In the genomic region with DNA sequence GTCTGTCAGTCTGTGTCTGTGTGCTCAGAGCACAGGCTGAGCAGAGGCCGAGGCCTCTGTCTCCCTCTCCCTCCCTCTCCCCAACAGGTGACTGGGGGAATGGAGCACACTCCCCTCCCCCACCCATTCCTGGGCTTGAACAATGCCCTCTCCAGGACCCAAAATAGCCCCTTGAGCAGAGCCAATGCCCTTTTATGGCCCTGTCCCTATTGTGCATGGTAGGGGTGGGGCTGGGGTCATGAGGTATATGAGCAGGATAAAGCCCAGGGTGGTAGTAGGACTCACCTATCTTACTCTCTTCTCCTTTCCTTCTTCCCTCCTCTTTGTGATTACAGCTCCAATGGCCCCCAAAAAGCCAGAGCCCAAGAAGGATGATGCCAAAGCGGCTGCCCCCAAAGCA, we compare ENCODE assay signal across 33 mouse cellular contexts. TPM values are rescaled to one million over a fixed set of nuclear protein-coding genes. Genes with fewer than 3 reads are reported as not detected.
DNase-seq lines count a peak whose midpoint lies in the region; ATAC-seq and TF ChIP-seq lines count a peak whose summit lies in the region.
"Had no signal": no experiment of that assay in that cellular context is flagged by ENCODE, and none has a peak within 500 bp of the region (broad histone marks: within the 10 kb centered on the region; RNA-seq: fewer than 3 reads in every experiment).

No protein-coding gene starts in this region.

- DNase-seq in ES-CJ7 (ENCODE audit: low read depth, low spot score) (peak; percentile 22), adipocyte (ENCODE audit: low spot score) (no peak)
- DNase-seq in heart, adult 2 months: peak in 1 of 2 experiments; percentile 82
- DNase-seq in heart, postnatal 14 days: peak; percentile 69 to 77
- no peak for DNase-seq in thymus, adult 18-20 months
- DNase-seq: adrenal gland, postnatal 25 days; B cell, adult 2 months; cerebellum, adult 8-10 months; cerebellum, postnatal 36 days; gastrocnemius, postnatal 36 days; kidney, adult 9 months; kidney, postnatal 25 days; liver, embryonic 13.5 days; lung, adult 2 months; right cerebral cortex, adult 18-20 months; right cerebral cortex, postnatal 4 days; thymus, postnatal 4 days had no signal

- intact Hi-C loops in heart, adult 2 months (cut with DNase I): no loop called here
- intact Hi-C loops in heart, postnatal 14 days (cut with DNase I): no loop called here

- peak; percentile 90 for TF ChIP-seq POLR2A in heart, adult 2 months (IDR thresholded peaks at IDR 0.05; ENCODE audit: insufficient read depth, low read depth, low read length)

- H3K79me2 ChIP-seq in heart, adult 2 months (replicated peaks; ENCODE audit: control insufficient read depth, insufficient read depth, low read length): no peaks in the 10 kb centered on the region

- peak overlapping the region; percentile 63 for H3K4me2 ChIP-seq in heart, embryonic 13.5 days
- no peak overlapping the region for H3K4me2 ChIP-seq in midbrain, embryonic 13.5 days (replicated peaks)
- H3K4me2 ChIP-seq: embryonic facial prominence, embryonic 15.5 days; forebrain, embryonic 15.5 days; limb, embryonic 13.5 days; liver, embryonic 13.5 days; neural tube, embryonic 15.5 days; stomach, embryonic 15.5 days had no signal

- no peaks in the 10 kb centered on the region for H3K27me3 ChIP-seq in heart, adult 2 months (ENCODE audit: control insufficient read depth, insufficient read depth, low read length)
- H3K27me3 ChIP-seq in heart, embryonic 13.5 days (replicated peaks): no peaks in the 10 kb centered on the region
- 0 out of 2 replicates have a peak, but pooled peaks cover 4% of the 10 kb centered on the region for H3K27me3 ChIP-seq in midbrain, embryonic 13.5 days
- H3K27me3 ChIP-seq: embryonic facial prominence, embryonic 15.5 days; forebrain, embryonic 15.5 days; neural tube, embryonic 15.5 days; stomach, embryonic 15.5 days had no signal

- no peaks in the 10 kb centered on the region for H3K9me3 ChIP-seq in heart, embryonic 13.5 days
- H3K9me3 ChIP-seq in midbrain, embryonic 13.5 days: no peaks in the 10 kb centered on the region
- H3K9me3 ChIP-seq: embryonic facial prominence, embryonic 15.5 days; forebrain, embryonic 15.5 days; limb, embryonic 13.5 days; liver, embryonic 13.5 days; midbrain, embryonic 10.5 days; neural tube, embryonic 15.5 days; stomach, embryonic 15.5 days had no signal

- H3K36me3 ChIP-seq in heart, adult 2 months (ENCODE audit: control insufficient read depth, insufficient read depth, low read length): no peaks in the 10 kb centered on the region
- H3K36me3 ChIP-seq in heart, embryonic 13.5 days: peaks cover 24% of the 10 kb centered on the region
- no peaks in the 10 kb centered on the region for H3K36me3 ChIP-seq in midbrain, embryonic 13.5 days
- H3K36me3 ChIP-seq: embryonic facial prominence, embryonic 15.5 days; forebrain, embryonic 15.5 days; limb, embryonic 13.5 days; liver, embryonic 13.5 days; midbrain, embryonic 10.5 days; neural tube, embryonic 15.5 days; stomach, embryonic 15.5 days had no signal

- H3K27ac ChIP-seq in heart, adult 2 months: peak overlapping the region; percentile 95
- peak overlapping the region; percentile 94 for H3K27ac ChIP-seq in heart, embryonic 13.5 days (replicated peaks)
- no peak overlapping the region for H3K27ac ChIP-seq in midbrain, embryonic 13.5 days
- H3K27ac ChIP-seq: embryonic facial prominence, embryonic 15.5 days; forebrain, embryonic 15.5 days; hindbrain, postnatal 0 days; limb, embryonic 13.5 days; liver, embryonic 13.5 days; macrophage; midbrain, embryonic 10.5 days; neural tube, embryonic 15.5 days; stomach, embryonic 15.5 days had no signal

- no peak for TF ChIP-seq CTCF in heart, adult 2 months (IDR thresholded peaks at IDR 0.05)

- TF ChIP-seq EP300 in heart, adult 2 months (IDR thresholded peaks at IDR 0.05; ENCODE audit: insufficient read depth, low read depth, low read length): peak; percentile 89

- H3K9ac ChIP-seq in heart, adult 2 months (ENCODE audit: low read depth, low read length): peak overlapping the region; percentile 78
- peak overlapping the region; percentile 86 for H3K9ac ChIP-seq in heart, embryonic 13.5 days
- no peak overlapping the region for H3K9ac ChIP-seq in midbrain, embryonic 13.5 days (replicated peaks)
- H3K9ac ChIP-seq: embryonic facial prominence, embryonic 15.5 days; forebrain, embryonic 15.5 days; limb, embryonic 13.5 days; liver, embryonic 13.5 days; neural tube, embryonic 15.5 days; stomach, embryonic 15.5 days had no signal

- peaks cover 4% of the 10 kb centered on the region for H3K4me1 ChIP-seq in heart, adult 2 months (ENCODE audit: control insufficient read depth, insufficient read depth, low read length)
- H3K4me1 ChIP-seq in heart, embryonic 13.5 days: peaks cover 47% of the 10 kb centered on the region
- no peaks in the 10 kb centered on the region for H3K4me1 ChIP-seq in midbrain, embryonic 13.5 days (replicated peaks)
- H3K4me1 ChIP-seq: forebrain, embryonic 15.5 days; liver, embryonic 13.5 days; neural tube, embryonic 15.5 days had no signal

- peak; percentile 75; the same call in 1 of the 2 replicates for ATAC-seq in heart, embryonic 13.5 days (ENCODE audit: extremely low read depth, insufficient number of reproducible peaks, low FRiP score, low TSS enrichment)
- ATAC-seq in midbrain, embryonic 13.5 days: no peak
- ATAC-seq: forebrain, embryonic 15.5 days; hindbrain, postnatal 0 days; intestine, embryonic 16.5 days had no signal

- H3K4me3 ChIP-seq in heart, adult 2 months: peak overlapping the region; percentile 54
- peak overlapping the region; percentile 62 for H3K4me3 ChIP-seq in heart, embryonic 13.5 days
- no peak overlapping the region for H3K4me3 ChIP-seq in midbrain, embryonic 13.5 days (replicated peaks)
- H3K4me3 ChIP-seq: embryonic facial prominence, embryonic 15.5 days; forebrain, embryonic 15.5 days; limb, embryonic 13.5 days; liver, embryonic 13.5 days; midbrain, embryonic 10.5 days; neural tube, embryonic 15.5 days; stomach, embryonic 15.5 days had no signal

- 50% methylated on average over 2 of the region's 2 CpGs for WGBS in heart, adult 2 months
- 39% methylated on average over 2 of the region's 2 CpGs for WGBS in heart, embryonic 13.5 days
- 72% methylated on average over 2 of the region's 2 CpGs for WGBS in midbrain, embryonic 13.5 days

RNA-seq across cellular contexts. Expression of gene Pth1r, which starts 16.5 kb away (rescaled TPM):
- total RNA-seq in heart, adult 2 months (2021): 1 to 10 TPM; 6.0 to 7.0 TPM
- polyA plus RNA-seq in heart, adult 2 months (2012; rRNA removed): 10.3 and 12.6 TPM in 2 replicates
- polyA plus RNA-seq in heart, embryonic 13.5 days (2015; fragmentation: Nextera tagmentation; extraction: Ambion mirVana): 31.2 and 33.3 TPM in 2 replicates
- total RNA-seq in heart, postnatal 14 days (2021): 1 to 10 TPM; 9.1 TPM
- polyA plus RNA-seq in midbrain, embryonic 13.5 days (2015; fragmentation: Nextera tagmentation; extraction: Ambion mirVana): 9.2 and 11.2 TPM in 2 replicates

RNA-seq across cellular contexts. Expression of gene Myl3, which starts 21.7 kb away (rescaled TPM):
- over 10,000 TPM in 1 of 2 experiments, 1,000 to 10,000 TPM in 1; 9,326 to 11,139 TPM for total RNA-seq in heart, adult 2 months (2021)
- polyA plus RNA-seq in heart, adult 2 months (2012; rRNA removed): 9,227 and 12,279 TPM in 2 replicates
- polyA plus RNA-seq in heart, embryonic 13.5 days (2015; fragmentation: Nextera tagmentation; extraction: Ambion mirVana): 3,771 and 4,285 TPM in 2 replicates
- total RNA-seq in heart, postnatal 14 days (2021): over 10,000 TPM; 11,266 to 12,112 TPM
- polyA plus RNA-seq in midbrain, embryonic 13.5 days (2015; fragmentation: Nextera tagmentation; extraction: Ambion mirVana): not detected in 2 replicates
- total RNA-seq: adrenal gland, postnatal 25 days; CH12.LX; hindbrain, postnatal 0 days; left cerebral cortex, postnatal 25 days had no signal
- polyA plus RNA-seq: macrophage had no signal

RNA-seq across cellular contexts. Expression of gene Prss42, which starts 34.6 kb away (rescaled TPM):
- not detected for total RNA-seq in heart, adult 2 months (2021)
- not detected in 2 replicates for polyA plus RNA-seq in heart, adult 2 months (2012; rRNA removed)
- 0.11 TPM in 1 of 2 replicates, not detected in the other for polyA plus RNA-seq in heart, embryonic 13.5 days (2015; fragmentation: Nextera tagmentation; extraction: Ambion mirVana)
- total RNA-seq in heart, postnatal 14 days (2021): not detected
- polyA plus RNA-seq in midbrain, embryonic 13.5 days (2015; fragmentation: Nextera tagmentation; extraction: Ambion mirVana): not detected in 2 replicates
- total RNA-seq: adrenal gland, postnatal 25 days; gastrocnemius, postnatal 36 days; hindbrain, postnatal 0 days; layer of hippocampus, adult 8-10 months; left cerebral cortex, postnatal 25 days had no signal
- polyA plus RNA-seq: brain, embryonic 14.5 days; embryonic facial prominence, embryonic 15.5 days; forebrain, embryonic 15.5 days; hindbrain, embryonic 11.5 days; hindbrain, postnatal 0 days; intestine, embryonic 16.5 days; limb, embryonic 13.5 days; liver, embryonic 13.5 days; lung, adult 2 months; macrophage; midbrain, embryonic 10.5 days; neural tube, embryonic 15.5 days; stomach, embryonic 15.5 days had no signal

RNA-seq across cellular contexts. Expression of gene Prss44, which starts 50.4 kb away (rescaled TPM):
- not detected for total RNA-seq in heart, adult 2 months (2021)
- 0.06 TPM in 1 of 2 replicates, not detected in the other for polyA plus RNA-seq in heart, adult 2 months (2012; rRNA removed)
- polyA plus RNA-seq in heart, embryonic 13.5 days (2015; fragmentation: Nextera tagmentation; extraction: Ambion mirVana): not detected in 2 replicates
- not detected for total RNA-seq in heart, postnatal 14 days (2021)
- not detected in 2 replicates for polyA plus RNA-seq in midbrain, embryonic 13.5 days (2015; fragmentation: Nextera tagmentation; extraction: Ambion mirVana)
- total RNA-seq: adrenal gland, postnatal 25 days; CH12.LX; gastrocnemius, postnatal 36 days; layer of hippocampus, adult 8-10 months; left cerebral cortex, postnatal 25 days had no signal
- polyA plus RNA-seq: brain, embryonic 14.5 days; embryonic facial prominence, embryonic 15.5 days; forebrain, embryonic 15.5 days; hindbrain, embryonic 11.5 days; hindbrain, postnatal 0 days; intestine, embryonic 16.5 days; limb, embryonic 13.5 days; liver, embryonic 13.5 days; lung, adult 2 months; macrophage; midbrain, embryonic 10.5 days; neural tube, embryonic 15.5 days; stomach, embryonic 15.5 days had no signal

Comparison
In these comparisons a context has a peak if more than half of its experiments do, and no peak if none do; other contexts are left out.
1. DNase-seq: peak in ES-CJ7 (single experiment) and heart, postnatal 14 days (2 of 2); none in thymus, adult 18-20 months (0 of 2) and adipocyte (single experiment).
2. RNA of gene Myl3, which starts 21.7 kb away (polyA plus RNA-seq): 9,227 to 12,279 TPM in heart, adult 2 months and 3,771 to 4,285 TPM in heart, embryonic 13.5 days; not detected in midbrain, embryonic 13.5 days; every median in the first group is over 1,000 times any median in the second.